Mouse (Mus musculus): ENCODE measurements around the gene Hist1h3a.

Gene Hist1h3a

DNA sequence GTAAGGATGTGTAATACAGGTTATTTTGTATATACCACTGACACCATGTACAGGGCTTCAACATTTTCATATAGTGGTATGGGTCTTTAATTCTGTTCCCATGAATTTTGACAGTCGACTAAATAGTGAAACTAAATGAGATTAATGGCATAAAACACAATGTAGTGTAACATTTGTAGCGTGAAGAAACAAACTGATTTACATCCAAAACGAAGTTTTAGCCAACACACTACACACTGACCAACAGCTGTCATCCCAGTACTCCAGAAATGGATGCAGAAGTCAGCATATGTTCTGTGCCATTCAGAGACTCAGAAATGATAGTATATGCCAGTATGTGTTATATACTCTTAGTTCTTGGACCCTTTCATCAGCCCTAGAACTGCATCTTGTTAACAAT, 4.3 kb downstream of the Hist1h3a start:
- no peak for DNase-seq (ENCODE audit: low spot score)

GRCm38 (mm10) chr13:23757211-23757773, 4.9 kb downstream of the Hist1h3a start:
- DNase-seq (ENCODE audit: low spot score): no peak

- peak; percentile 93 for DNase-seq (ENCODE audit: low spot score)
These were observed 5.4 kb downstream of the Hist1h3a start, which contains the start of gene Hist1h4b for GRCm38 (mm10) chr13:23756790-23757189. TSS of gene Hist1h4b (plus strand) at chr13:23757013.

GRCm38 (mm10) chr13:23755000-23755399, 7.2 kb downstream of the Hist1h3a start:
- no peak for DNase-seq (ENCODE audit: low spot score)

GRCm38 (mm10) chr13:23753314-23754078, 8.7 kb downstream of the Hist1h3a start:
- no peak for DNase-seq (ENCODE audit: low spot score)

DNA sequence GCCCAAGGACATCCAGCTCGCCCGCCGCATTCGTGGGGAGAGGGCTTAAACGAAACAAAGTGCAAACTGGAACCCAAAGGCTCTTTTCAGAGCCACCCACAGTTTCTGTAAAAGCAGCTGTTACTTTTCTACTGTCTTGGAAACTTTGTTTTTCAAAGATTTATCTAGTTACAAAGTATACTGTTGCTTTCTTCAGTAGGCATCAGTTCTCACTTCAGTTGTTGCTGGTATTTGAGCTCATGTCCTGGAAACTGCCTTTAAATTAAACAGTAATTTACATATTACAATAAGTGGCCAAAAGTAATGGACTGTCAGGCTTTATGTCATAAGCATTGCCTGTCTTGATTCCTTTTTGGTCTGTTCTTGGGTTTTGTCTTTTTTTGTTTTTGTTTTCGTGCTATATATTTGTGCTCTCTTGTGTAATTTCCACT, 9.4 kb downstream of the Hist1h3a start:
- DNase-seq (ENCODE audit: low spot score): no peak

DNA sequence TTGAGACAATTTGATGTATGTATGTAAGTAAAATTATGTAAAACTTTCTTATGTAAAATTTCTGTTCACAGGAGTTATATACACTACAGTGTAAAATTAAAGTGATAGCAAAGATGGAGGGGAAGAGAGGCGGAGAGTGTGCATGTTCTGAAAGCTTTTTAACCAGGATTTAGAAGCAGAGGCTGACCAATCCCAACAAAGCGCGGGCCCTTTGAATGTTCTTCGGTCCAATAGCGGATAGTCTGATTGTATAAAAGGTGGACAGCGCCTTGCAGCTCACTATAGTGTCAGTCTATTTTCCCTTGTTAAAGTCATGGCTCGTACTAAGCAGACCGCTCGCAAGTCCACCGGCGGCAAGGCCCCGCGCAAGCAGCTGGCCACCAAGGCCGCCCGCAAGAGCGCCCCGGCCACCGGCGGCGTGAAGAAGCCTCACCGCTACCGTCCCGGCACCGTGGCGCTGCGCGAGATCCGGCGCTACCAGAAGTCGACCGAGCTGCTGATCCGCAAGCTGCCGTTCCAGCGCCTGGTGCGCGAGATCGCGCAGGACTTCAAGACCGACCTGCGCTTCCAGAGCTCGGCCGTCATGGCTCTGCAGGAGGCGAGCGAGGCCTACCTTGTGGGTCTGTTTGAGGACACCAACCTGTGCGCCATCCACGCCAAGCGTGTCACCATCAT, 10.0 kb downstream of the Hist1h3a start, which contains the start of gene Hist1h3b:
Gene Hist1h3b (plus strand): TSS at position 201 of the 675 bp plus-strand sequence.
- DNase-seq (ENCODE audit: low spot score): peak; percentile 93

DNA sequence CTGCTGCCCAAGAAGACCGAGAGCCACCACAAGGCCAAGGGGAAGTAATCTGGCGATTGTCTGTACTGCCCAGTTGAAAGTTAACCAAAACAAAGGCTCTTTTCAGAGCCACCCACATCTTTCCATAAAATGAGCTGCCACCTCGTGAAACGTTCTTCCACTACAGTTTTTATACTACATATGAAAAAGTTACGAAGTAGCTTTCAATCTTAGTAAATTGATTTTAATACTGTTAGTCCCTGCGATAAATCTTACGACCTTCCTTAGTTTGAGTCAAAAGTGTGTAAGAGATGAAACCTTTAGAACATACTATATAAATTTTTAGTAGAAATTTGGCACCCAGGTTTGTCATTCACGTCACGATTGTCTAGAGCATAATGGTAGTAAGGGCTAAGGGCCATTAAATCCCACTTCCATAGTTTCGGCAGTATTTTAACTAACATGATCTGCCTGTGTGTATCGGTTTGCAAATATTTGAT, 10.7 kb downstream of the Hist1h3a start:
- DNase-seq (ENCODE audit: low spot score): no peak

DNA sequence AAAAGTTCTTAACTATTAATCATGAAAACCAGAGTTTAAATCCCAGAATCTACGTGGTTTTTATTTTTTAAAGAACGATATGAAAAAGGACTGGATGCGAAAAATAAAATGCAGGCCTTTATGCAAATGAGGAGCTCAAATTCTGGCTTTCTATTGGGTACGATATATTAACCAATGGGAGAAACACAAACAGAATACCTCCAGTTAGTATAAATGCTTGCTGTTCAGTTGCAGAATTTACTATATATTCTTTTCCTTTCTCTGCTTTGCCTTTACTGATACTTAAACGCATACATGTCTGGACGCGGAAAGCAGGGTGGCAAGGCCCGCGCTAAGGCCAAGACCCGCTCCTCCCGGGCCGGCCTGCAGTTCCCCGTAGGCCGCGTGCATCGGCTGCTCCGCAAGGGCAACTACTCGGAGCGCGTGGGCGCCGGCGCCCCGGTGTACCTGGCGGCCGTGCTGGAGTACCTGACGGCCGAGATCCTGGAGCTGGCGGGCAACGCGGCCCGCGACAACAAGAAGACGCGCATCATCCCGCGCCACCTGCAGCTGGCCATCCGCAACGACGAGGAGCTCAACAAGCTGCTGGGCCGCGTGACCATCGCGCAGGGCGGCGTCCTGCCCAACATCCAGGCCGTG, 11.2 kb downstream of the Hist1h3a start, which contains the start of gene Hist1h2ab:
Gene Hist1h2ab (plus strand): TSS at position 288 of the 639 bp plus-strand sequence.
- peak; percentile 69 for DNase-seq (ENCODE audit: low spot score)

DNA sequence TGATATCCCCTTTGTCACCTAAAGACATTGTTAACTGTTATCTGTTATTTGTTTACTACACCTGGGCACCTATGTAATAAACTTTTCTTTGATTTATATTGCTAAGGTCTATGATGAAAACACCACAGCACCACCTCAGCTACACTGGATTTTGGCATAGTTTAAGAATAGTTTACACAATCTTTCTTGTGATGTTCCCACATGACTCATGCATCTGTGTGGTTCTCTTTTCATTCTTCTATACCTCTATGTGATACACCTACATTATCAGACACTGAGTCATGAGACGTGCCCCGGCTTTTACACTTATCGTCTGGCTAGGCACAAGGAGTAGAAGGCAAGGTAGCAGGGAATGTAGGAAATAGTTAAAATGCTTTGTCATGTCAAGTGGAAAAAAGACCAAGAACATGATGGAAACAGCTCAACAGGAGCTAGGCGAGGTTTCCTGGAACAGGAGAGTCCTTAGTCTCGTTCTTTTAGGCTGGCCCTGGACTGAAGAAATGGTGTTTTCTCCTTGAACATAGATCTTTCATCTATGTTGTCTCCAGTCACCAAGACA, 12.5 kb downstream of the Hist1h3a start:
- DNase-seq (ENCODE audit: low spot score): no peak

DNA sequence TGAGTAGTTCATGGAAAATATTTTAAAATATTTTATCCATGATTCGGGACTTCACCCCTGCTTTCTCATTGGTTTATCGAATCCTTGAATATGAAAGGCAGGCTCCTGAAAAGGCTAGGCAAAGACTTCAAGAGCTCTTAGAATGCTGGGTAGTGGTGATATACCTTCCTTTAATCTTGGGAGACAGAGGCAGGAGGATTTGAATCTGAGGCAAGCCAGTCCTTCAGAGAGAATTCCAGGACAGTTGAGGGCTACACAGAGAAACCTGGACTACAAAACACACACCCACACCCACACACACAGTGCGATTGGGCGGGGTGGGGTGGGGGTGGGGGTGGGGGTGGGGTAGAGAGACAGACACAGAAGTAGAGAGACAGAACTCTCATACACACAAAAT, 14.3 kb downstream of the Hist1h3a start:
- no peak for DNase-seq (ENCODE audit: low spot score)

- DNase-seq (ENCODE audit: low spot score): no peak
These were observed 14.9 kb downstream of the Hist1h3a start for GRCm38 (mm10) chr13:23747081-23747891.

- DNase-seq (ENCODE audit: low spot score): peak; percentile 90
These were observed 15.7 kb downstream of the Hist1h3a start, which contains the start of gene Hist1h2bb for GRCm38 (mm10) chr13:23746201-23747080. TSS of gene Hist1h2bb (plus strand) at chr13:23746734.

DNA sequence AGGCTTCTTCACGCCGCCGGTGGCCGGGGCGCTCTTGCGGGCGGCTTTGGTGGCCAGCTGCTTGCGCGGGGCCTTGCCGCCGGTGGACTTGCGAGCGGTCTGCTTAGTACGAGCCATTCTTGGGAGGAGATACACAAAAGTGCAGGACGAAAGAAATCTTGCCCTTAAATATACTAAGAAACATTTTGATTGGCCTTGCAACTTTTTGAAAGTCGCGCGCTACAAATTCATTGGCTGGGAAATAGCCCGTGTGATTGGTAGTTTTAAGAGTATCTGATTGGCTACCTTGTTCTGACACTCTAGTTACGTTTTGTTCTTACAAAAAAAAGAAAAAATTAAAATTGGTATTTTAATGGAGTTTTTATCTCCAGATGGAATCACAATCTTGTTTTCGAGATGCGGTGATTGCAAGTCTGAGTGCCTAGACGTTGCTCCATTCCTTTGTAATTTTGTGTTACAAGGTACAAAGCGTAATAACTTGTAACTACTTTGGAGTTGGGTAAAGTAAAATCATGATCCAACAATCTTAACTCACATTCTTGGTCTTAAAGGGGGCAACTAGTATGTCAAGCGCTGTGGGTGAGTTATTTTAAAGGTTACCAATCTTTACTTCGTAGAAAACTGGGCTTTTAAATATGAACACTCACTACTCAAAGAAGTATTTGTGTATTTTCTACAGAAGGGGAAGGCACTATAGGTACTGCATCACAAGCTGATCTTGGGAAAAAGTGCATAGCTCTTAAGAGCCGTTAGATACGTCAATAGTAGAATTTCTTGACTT, 16.6 kb downstream of the Hist1h3a start, which contains the start of gene Hist1h3c:
Gene Hist1h3c (minus strand): TSS at position 222 of the 781 bp plus-strand sequence.
- peak; percentile 93 for DNase-seq (ENCODE audit: low spot score)

GRCm38 (mm10) chr13:23744421-23745380, 17.5 kb downstream of the Hist1h3a start:
- no peak for DNase-seq (ENCODE audit: low spot score)

DNA sequence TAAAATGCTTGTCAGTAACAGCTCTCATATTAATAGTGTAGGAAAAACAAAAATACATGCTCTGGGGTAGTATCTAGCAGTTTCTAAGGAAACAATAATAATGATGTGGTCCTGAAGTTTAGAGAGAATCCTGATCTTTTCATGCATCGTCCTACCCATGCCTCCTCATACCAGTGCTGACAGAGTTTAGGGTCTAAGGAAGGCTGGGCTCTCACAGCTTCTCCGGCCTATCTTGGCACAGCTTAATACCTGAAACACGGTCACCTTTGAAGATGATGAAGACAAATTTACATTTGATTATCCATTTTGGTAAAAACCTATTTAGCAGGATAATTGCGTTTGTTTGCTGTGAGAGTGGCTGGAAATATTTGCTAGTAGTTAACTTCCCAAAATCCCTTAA, 18.2 kb downstream of the Hist1h3a start:
- DNase-seq (ENCODE audit: low spot score): no peak

- no peak for DNase-seq (ENCODE audit: low spot score)
These were observed 19.0 kb downstream of the Hist1h3a start for GRCm38 (mm10) chr13:23743215-23743614.

GRCm38 (mm10) chr13:23742007-23742406, 20.2 kb downstream of the Hist1h3a start:
- peak; percentile 60 for DNase-seq (ENCODE audit: low spot score)
